In genomic region chrX:159627588-159628566, GRCm38 (mm10) we compare ENCODE assay signal across 8 mouse cellular contexts. TPM values are rescaled to one million over a fixed set of nuclear protein-coding genes. Genes with fewer than 3 reads are reported as not detected.
A peak's percentile ranks its signal among the peaks of the same experiment; 100 is the strongest.
DNase-seq lines count a peak whose midpoint lies in the region; ATAC-seq and TF ChIP-seq lines count a peak whose summit lies in the region.

No protein-coding gene starts in this region.

- intact Hi-C loops in left cerebral cortex, postnatal 25 days (cut with DNase I) = loop anchor here (2.0 to 5.0 kb wide), 4 partner anchors 124 to 335 kb away; no protein-coding TSS in a partner anchor

- H3K9ac ChIP-seq in forebrain, embryonic 11.5 days (ENCODE audit: low read length) = peak overlapping the region; percentile 60
- peak overlapping the region; percentile 78 for H3K9ac ChIP-seq in hindbrain, embryonic 16.5 days (ENCODE audit: low read depth, low read length)
- H3K9ac ChIP-seq in limb, embryonic 14.5 days (ENCODE audit: low read depth, low read length, severe bottlenecking) = peak overlapping the region; percentile 64
- peak overlapping the region; percentile 70 for H3K9ac ChIP-seq in midbrain, embryonic 14.5 days (replicated peaks; ENCODE audit: low read length)
- peak overlapping the region; percentile 54 for H3K9ac ChIP-seq in stomach, postnatal 0 days (ENCODE audit: low read length)

- 16% methylated on average over 41 of the region's 56 CpGs for WGBS in forebrain, embryonic 11.5 days
- WGBS in hindbrain, embryonic 16.5 days = 22% methylated on average over 49 of the region's 56 CpGs
- WGBS in limb, embryonic 14.5 days = 30% methylated on average over 45 of the region's 56 CpGs
- 28% methylated on average over 47 of the region's 56 CpGs for WGBS in midbrain, embryonic 14.5 days
- 11% methylated on average over 32 of the region's 56 CpGs for WGBS in stomach, postnatal 0 days

- peak overlapping the region; percentile 50 for H3K4me3 ChIP-seq in forebrain, embryonic 11.5 days (ENCODE audit: low read depth, low read length)
- H3K4me3 ChIP-seq in hindbrain, embryonic 16.5 days (ENCODE audit: low read length) = peak overlapping the region; percentile 63
- peak overlapping the region; percentile 49 for H3K4me3 ChIP-seq in limb, embryonic 14.5 days (replicated peaks; ENCODE audit: low read length)
- H3K4me3 ChIP-seq in midbrain, embryonic 14.5 days (replicated peaks; ENCODE audit: low read depth, low read length) = peak overlapping the region; percentile 56
- H3K4me3 ChIP-seq in stomach, postnatal 0 days (ENCODE audit: low read depth, low read length) = peak overlapping the region; percentile 51

- no peaks in the 10 kb centered on the region for H3K4me1 ChIP-seq in forebrain, embryonic 11.5 days (replicated peaks; ENCODE audit: control insufficient read depth, insufficient read depth, low read length)
- H3K4me1 ChIP-seq in hindbrain, embryonic 16.5 days (ENCODE audit: control insufficient read depth, insufficient read depth, low read depth, low read length) = peaks cover 3% of the 10 kb centered on the region; the same call in 1 of the 2 replicates
- no peaks in the 10 kb centered on the region for H3K4me1 ChIP-seq in limb, embryonic 14.5 days (ENCODE audit: control insufficient read depth, insufficient read depth, low read length)
- no peaks in the 10 kb centered on the region for H3K4me1 ChIP-seq in midbrain, embryonic 14.5 days (ENCODE audit: control insufficient read depth, insufficient read depth, low read length)
- no peaks in the 10 kb centered on the region for H3K4me1 ChIP-seq in stomach, postnatal 0 days (replicated peaks; ENCODE audit: control insufficient read depth, insufficient read depth)

- ATAC-seq in forebrain, embryonic 11.5 days (replicated peaks; ENCODE audit: low FRiP score) = peak; percentile 69
- ATAC-seq in hindbrain, embryonic 16.5 days = peak; percentile 74
- peak; percentile 42 for ATAC-seq in limb, embryonic 14.5 days (ENCODE audit: low FRiP score, low read depth)
- peak; percentile 61 for ATAC-seq in midbrain, embryonic 14.5 days (ENCODE audit: low FRiP score, low TSS enrichment)
- ATAC-seq in stomach, postnatal 0 days (ENCODE audit: low FRiP score, low TSS enrichment) = peak; percentile 47; the same call in 1 of the 2 replicates

- no peak for TF ChIP-seq POLR2A in brain, embryonic 14.5 days (IDR thresholded peaks at IDR 0.05; ENCODE audit: borderline replicate concordance, extremely low read depth, insufficient read depth, insufficient read length, poor library complexity, severe bottlenecking)
- no peak for TF ChIP-seq POLR2A in limb, embryonic 14.5 days (IDR thresholded peaks at IDR 0.05; ENCODE audit: borderline replicate concordance, extremely low read depth, insufficient read depth, insufficient read length)

- peak; percentile 4 to 20 for DNase-seq in left cerebral cortex, adult 18-20 months (ENCODE audit: low spot score in 2 of 2)
- no peak for DNase-seq in left cerebral cortex, postnatal 25 days (ENCODE audit: low spot score in 2 of 2)
- DNase-seq in brain, embryonic 14.5 days (ENCODE audit: low read depth) = peak; percentile 51
- DNase-seq in forebrain, embryonic 11.5 days (ENCODE audit: low spot score) = peak; percentile 73
- no peak for DNase-seq in limb, embryonic 14.5 days (ENCODE audit: low spot score)
- DNase-seq in midbrain, embryonic 14.5 days = peak; percentile 62
- peak; percentile 15 for DNase-seq in stomach, postnatal 0 days (ENCODE audit: low spot score)

- TF ChIP-seq EP300 in stomach, postnatal 0 days (optimal IDR thresholded peaks at IDR 0.05) = no peak

- H3K9me3 ChIP-seq in forebrain, embryonic 11.5 days (ENCODE audit: control insufficient read depth, low read length) = no peaks in the 10 kb centered on the region
- no peaks in the 10 kb centered on the region for H3K9me3 ChIP-seq in hindbrain, embryonic 16.5 days (ENCODE audit: control insufficient read depth, low read length)
- H3K9me3 ChIP-seq in limb, embryonic 14.5 days (ENCODE audit: control insufficient read depth, low read length) = no peaks in the 10 kb centered on the region
- H3K9me3 ChIP-seq in midbrain, embryonic 14.5 days (ENCODE audit: control insufficient read depth, low read length) = no peaks in the 10 kb centered on the region
- H3K9me3 ChIP-seq in stomach, postnatal 0 days (ENCODE audit: control insufficient read depth, low read length) = no peaks in the 10 kb centered on the region

- no peaks in the 10 kb centered on the region for H3K36me3 ChIP-seq in forebrain, embryonic 11.5 days (ENCODE audit: control insufficient read depth, insufficient read depth, low read length)
- no peaks in the 10 kb centered on the region for H3K36me3 ChIP-seq in hindbrain, embryonic 16.5 days (ENCODE audit: control insufficient read depth, insufficient read depth, low read length)
- H3K36me3 ChIP-seq in limb, embryonic 14.5 days (ENCODE audit: control insufficient read depth, insufficient read depth, low read length) = no peaks in the 10 kb centered on the region
- no peaks in the 10 kb centered on the region for H3K36me3 ChIP-seq in midbrain, embryonic 14.5 days (ENCODE audit: control insufficient read depth, insufficient read depth, low read length)
- H3K36me3 ChIP-seq in stomach, postnatal 0 days (ENCODE audit: control insufficient read depth, insufficient read depth, low read length) = no peaks in the 10 kb centered on the region

- H3K27me3 ChIP-seq in forebrain, embryonic 11.5 days (ENCODE audit: control insufficient read depth, insufficient read depth, low read length) = peaks cover 6% of the 10 kb centered on the region; the same call in 1 of the 2 replicates
- no peaks in the 10 kb centered on the region for H3K27me3 ChIP-seq in hindbrain, embryonic 16.5 days (replicated peaks; ENCODE audit: control insufficient read depth, insufficient read depth, low read length)
- no peaks in the 10 kb centered on the region; the same call in 1 of the 2 replicates for H3K27me3 ChIP-seq in limb, embryonic 14.5 days (ENCODE audit: control insufficient read depth, insufficient read depth, low read length)
- no peaks in the 10 kb centered on the region for H3K27me3 ChIP-seq in midbrain, embryonic 14.5 days (ENCODE audit: control insufficient read depth, insufficient read depth, low read length)
- no peaks in the 10 kb centered on the region for H3K27me3 ChIP-seq in stomach, postnatal 0 days (ENCODE audit: control insufficient read depth, insufficient read depth, low read length)

- H3K27ac ChIP-seq in forebrain, embryonic 11.5 days (ENCODE audit: low read depth, low read length) = no peak overlapping the region
- peak overlapping the region; percentile 83 for H3K27ac ChIP-seq in hindbrain, embryonic 16.5 days (ENCODE audit: low read depth, low read length)
- H3K27ac ChIP-seq in limb, embryonic 14.5 days (replicated peaks; ENCODE audit: low read depth, low read length) = peak overlapping the region; percentile 67; the same call in 1 of the 2 replicates
- H3K27ac ChIP-seq in midbrain, embryonic 14.5 days (replicated peaks; ENCODE audit: low read depth, low read length) = peak overlapping the region; percentile 77
- peak overlapping the region; percentile 45; the same call in 1 of the 2 replicates for H3K27ac ChIP-seq in stomach, postnatal 0 days (replicated peaks)

- no peak for TF ChIP-seq CTCF in brain, embryonic 14.5 days (IDR thresholded peaks at IDR 0.05; ENCODE audit: borderline replicate concordance, extremely low read depth, insufficient read depth, insufficient read length)
- no peak for TF ChIP-seq CTCF in stomach, postnatal 0 days (IDR thresholded peaks at IDR 0.05; ENCODE audit: low read depth)

- H3K4me2 ChIP-seq in forebrain, embryonic 11.5 days (ENCODE audit: low read depth, low read length, severe bottlenecking) = peak overlapping the region; percentile 68
- H3K4me2 ChIP-seq in hindbrain, embryonic 16.5 days (ENCODE audit: low read length) = peak overlapping the region; percentile 58
- H3K4me2 ChIP-seq in limb, embryonic 14.5 days (replicated peaks; ENCODE audit: low read depth, low read length, severe bottlenecking) = peak overlapping the region; percentile 59
- peak overlapping the region; percentile 62 for H3K4me2 ChIP-seq in midbrain, embryonic 14.5 days (ENCODE audit: low read length)
- peak overlapping the region; percentile 70 for H3K4me2 ChIP-seq in stomach, postnatal 0 days (replicated peaks; ENCODE audit: low read depth)

RNA-seq across cellular contexts. Expression of gene Sh3kbp1, which starts 0.8 kb away (rescaled TPM):
- total RNA-seq in left cerebral cortex, adult 18-20 months (2021) = 10 to 100 TPM; 55.9 to 59.4 TPM
- total RNA-seq in left cerebral cortex, postnatal 25 days (2021) = 10 to 100 TPM; 54.7 to 63.5 TPM
- 25.1 and 34.4 TPM in 2 replicates for polyA plus RNA-seq in brain, embryonic 14.5 days (2012; rRNA removed)
- 24.6 and 28.5 TPM in 2 replicates for polyA plus RNA-seq in forebrain, embryonic 11.5 days (2014; fragmentation: Nextera tagmentation; extraction: Ambion mirVana)
- polyA plus RNA-seq in hindbrain, embryonic 16.5 days (2015; fragmentation: Nextera tagmentation; extraction: Ambion mirVana) = 49.6 and 50.0 TPM in 2 replicates
- polyA plus RNA-seq in limb, embryonic 14.5 days (2012; rRNA removed) = 22.1 and 26.7 TPM in 2 replicates
- 46.4 and 49.8 TPM in 2 replicates for polyA plus RNA-seq in limb, embryonic 14.5 days (2014; fragmentation: Nextera tagmentation; extraction: Ambion mirVana)
- polyA plus RNA-seq in midbrain, embryonic 14.5 days (2014; fragmentation: Nextera tagmentation; extraction: Ambion mirVana) = 35.4 and 45.1 TPM in 2 replicates
- 11.0 and 13.3 TPM in 2 replicates for polyA plus RNA-seq in stomach, postnatal 0 days (2015; fragmentation: Nextera tagmentation; extraction: Ambion mirVana)

Comparison
In these comparisons a context has a peak if more than half of its experiments do, and no peak if none do; other contexts are left out.
1. DNase-seq: peak in left cerebral cortex, adult 18-20 months (2 of 2), brain, embryonic 14.5 days (single experiment), forebrain, embryonic 11.5 days (single experiment), midbrain, embryonic 14.5 days (single experiment) and stomach, postnatal 0 days (single experiment); none in left cerebral cortex, postnatal 25 days (0 of 2) and limb, embryonic 14.5 days (single experiment).
2. Peak in every context shown above with its lines, with median percentiles within 50 percentile points of each other: ATAC-seq, H3K4me2 ChIP-seq, H3K4me3 ChIP-seq and H3K9ac ChIP-seq.